Mouse (Mus musculus): Measurements from ENCODE around the gene Sos1. TPM values are rescaled to one million over a fixed set of nuclear protein-coding genes. Genes with fewer than 3 reads are reported as not detected.

The Sos1 gene
- polyA plus RNA-seq, 1 experiment from 2014 or later = 9.1 TPM

DNA sequence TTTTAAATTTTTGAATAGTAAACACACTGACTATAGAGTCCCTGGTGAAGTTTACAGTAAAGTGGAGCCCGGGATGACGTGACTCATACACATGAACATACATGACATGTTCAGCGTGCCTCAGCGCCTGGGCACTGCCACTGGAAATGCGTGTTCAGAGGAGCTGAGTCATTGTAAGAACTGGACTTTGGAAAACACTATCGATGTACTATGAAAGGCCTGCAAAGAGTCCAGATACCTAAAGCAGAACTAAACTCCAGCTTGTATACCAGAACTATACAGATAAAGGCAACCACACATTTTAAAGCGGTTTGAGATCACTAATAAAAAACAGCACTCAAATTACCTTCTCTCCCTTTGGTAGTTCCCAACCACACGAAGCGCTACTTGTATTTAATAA is 48.3 kb downstream of the Sos1 start:
- Histone ChIP-seq H3K4me2 (ENCODE audit: low read depth, low read length) (no peak overlapping the region), H3K27ac (replicated peaks; ENCODE audit: low read depth, low read length) (no peak overlapping the region), H3K27me3 (ENCODE audit: control insufficient read depth, insufficient read depth, low read length) (no peaks in the 10 kb centered on the region), H3K4me3 (ENCODE audit: low read depth, low read length) (no peak overlapping the region), H3K9me3 (replicated peaks; ENCODE audit: control insufficient read depth, low read length) (no peaks in the 10 kb centered on the region), H3K4me1 (ENCODE audit: control insufficient read depth, insufficient read depth, low read length) (no peaks in the 10 kb centered on the region), H3K36me3 (replicated peaks; ENCODE audit: control insufficient read depth, insufficient read depth, low read depth, low read length) (no peaks in the 10 kb centered on the region; the same call in 1 of the 2 replicates), H3K9ac (replicated peaks; ENCODE audit: low read length) (no peak overlapping the region)
- no peak for DNase-seq (ENCODE audit: low spot score)
- WGBS = 92% methylated on average over 9 of the region's 9 CpGs
- ATAC-seq (replicated peaks; ENCODE audit: insufficient number of reproducible peaks, low FRiP score, low TSS enrichment, low read depth) = no peak

DNA sequence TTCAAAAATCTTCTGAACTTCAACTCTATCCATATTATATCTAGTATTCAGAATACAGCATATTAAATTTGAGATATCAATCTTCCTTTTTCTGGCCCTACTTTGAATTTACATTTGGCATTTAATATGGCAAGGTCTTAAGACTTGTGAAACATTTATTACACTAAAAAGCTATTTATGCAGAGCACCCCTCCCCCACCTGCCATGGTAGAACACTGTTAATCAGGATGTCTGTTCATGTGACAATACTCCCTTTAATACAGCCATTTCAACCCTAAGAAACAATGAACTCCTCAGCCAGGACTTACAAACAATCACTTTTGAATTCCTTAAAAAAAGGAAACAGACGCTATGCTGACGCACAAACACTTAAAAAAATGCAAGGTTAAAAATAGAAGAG is 52.3 kb downstream of the Sos1 start:
- no peak overlapping the region for H3K9ac ChIP-seq (replicated peaks; ENCODE audit: low read length)
- H3K27me3 ChIP-seq (ENCODE audit: control insufficient read depth, insufficient read depth, low read length) = no peaks in the 10 kb centered on the region
- H3K36me3 ChIP-seq (replicated peaks; ENCODE audit: control insufficient read depth, insufficient read depth, low read depth, low read length) = peaks cover under 1% of the 10 kb centered on the region; the same call in 1 of the 2 replicates
- H3K27ac ChIP-seq (replicated peaks; ENCODE audit: low read depth, low read length) = no peak overlapping the region
- no peak overlapping the region for H3K4me3 ChIP-seq (ENCODE audit: low read depth, low read length)
- no peak overlapping the region for H3K4me2 ChIP-seq (ENCODE audit: low read depth, low read length)
- no peaks in the 10 kb centered on the region for H3K4me1 ChIP-seq (ENCODE audit: control insufficient read depth, insufficient read depth, low read length)
- H3K9me3 ChIP-seq (replicated peaks; ENCODE audit: control insufficient read depth, low read length) = no peaks in the 10 kb centered on the region
- no peak for ATAC-seq (replicated peaks; ENCODE audit: insufficient number of reproducible peaks, low FRiP score, low TSS enrichment, low read depth)
- WGBS = 76% methylated on average over 2 of the region's 2 CpGs
- DNase-seq (ENCODE audit: low spot score) = no peak

DNA sequence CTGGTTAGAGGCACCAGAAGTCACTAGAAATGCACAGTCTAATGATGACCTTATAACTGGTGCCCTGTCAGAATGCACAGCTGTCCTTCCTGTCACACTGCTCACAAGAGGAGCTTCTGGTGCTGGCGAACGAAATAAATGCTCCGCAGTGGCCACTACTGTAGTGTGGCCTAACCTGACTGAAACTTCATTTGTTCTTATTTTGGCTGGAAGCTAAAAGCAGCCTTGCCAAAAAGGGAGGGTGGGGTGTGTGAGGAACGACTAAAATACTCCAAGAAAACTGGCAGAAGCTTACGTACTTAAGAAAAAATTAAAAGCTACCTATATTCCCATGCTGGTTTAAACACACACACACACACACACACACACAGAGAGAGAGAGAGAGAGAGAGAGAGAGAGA is 53.4 kb downstream of the Sos1 start:
- Histone ChIP-seq H3K9me3 (replicated peaks; ENCODE audit: control insufficient read depth, low read length) (no peaks in the 10 kb centered on the region), H3K36me3 (replicated peaks; ENCODE audit: control insufficient read depth, insufficient read depth, low read depth, low read length) (peaks cover 4% of the 10 kb centered on the region; the same call in 1 of the 2 replicates), H3K27ac (replicated peaks; ENCODE audit: low read depth, low read length) (no peak overlapping the region), H3K4me2 (ENCODE audit: low read depth, low read length) (no peak overlapping the region), H3K9ac (replicated peaks; ENCODE audit: low read length) (no peak overlapping the region), H3K4me3 (ENCODE audit: low read depth, low read length) (no peak overlapping the region), H3K27me3 (ENCODE audit: control insufficient read depth, insufficient read depth, low read length) (no peaks in the 10 kb centered on the region), H3K4me1 (ENCODE audit: control insufficient read depth, insufficient read depth, low read length) (no peaks in the 10 kb centered on the region)
- DNase-seq (ENCODE audit: low spot score) (no peak), ATAC-seq (replicated peaks; ENCODE audit: insufficient number of reproducible peaks, low FRiP score, low TSS enrichment, low read depth) (no peak)
- WGBS = 85% methylated on average over 5 of the region's 5 CpGs

DNA sequence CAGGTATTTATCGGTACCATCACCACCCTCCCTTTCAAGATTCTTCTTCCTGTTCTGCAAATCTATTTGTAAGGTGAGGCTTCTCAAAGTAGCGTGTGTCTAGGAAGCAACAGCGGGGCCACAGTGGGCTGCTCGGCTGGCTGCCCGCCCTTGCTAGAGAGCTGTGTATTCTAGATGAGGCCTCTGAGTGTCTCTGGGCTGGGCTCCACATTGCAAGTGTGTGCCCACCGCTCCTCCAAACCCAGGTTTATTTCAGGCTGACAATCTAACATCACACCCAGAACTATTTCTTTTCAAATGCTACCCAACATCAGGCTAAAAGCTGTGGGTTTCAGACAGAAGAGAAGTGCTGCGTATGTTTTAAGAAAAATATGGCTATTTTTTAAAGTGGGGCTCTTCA is 54.1 kb downstream of the Sos1 start:
- Histone ChIP-seq H3K9me3 (replicated peaks; ENCODE audit: control insufficient read depth, low read length) (no peaks in the 10 kb centered on the region), H3K4me1 (ENCODE audit: control insufficient read depth, insufficient read depth, low read length) (no peaks in the 10 kb centered on the region), H3K4me3 (ENCODE audit: low read depth, low read length) (no peak overlapping the region), H3K4me2 (ENCODE audit: low read depth, low read length) (no peak overlapping the region), H3K9ac (replicated peaks; ENCODE audit: low read length) (no peak overlapping the region), H3K36me3 (replicated peaks; ENCODE audit: control insufficient read depth, insufficient read depth, low read depth, low read length) (peaks cover 4% of the 10 kb centered on the region), H3K27me3 (ENCODE audit: control insufficient read depth, insufficient read depth, low read length) (no peaks in the 10 kb centered on the region), H3K27ac (replicated peaks; ENCODE audit: low read depth, low read length) (no peak overlapping the region)
- DNase-seq (ENCODE audit: low spot score) (no peak), ATAC-seq (replicated peaks; ENCODE audit: insufficient number of reproducible peaks, low FRiP score, low TSS enrichment, low read depth) (no peak)
- WGBS = 87% methylated on average over 7 of the region's 7 CpGs

DNA sequence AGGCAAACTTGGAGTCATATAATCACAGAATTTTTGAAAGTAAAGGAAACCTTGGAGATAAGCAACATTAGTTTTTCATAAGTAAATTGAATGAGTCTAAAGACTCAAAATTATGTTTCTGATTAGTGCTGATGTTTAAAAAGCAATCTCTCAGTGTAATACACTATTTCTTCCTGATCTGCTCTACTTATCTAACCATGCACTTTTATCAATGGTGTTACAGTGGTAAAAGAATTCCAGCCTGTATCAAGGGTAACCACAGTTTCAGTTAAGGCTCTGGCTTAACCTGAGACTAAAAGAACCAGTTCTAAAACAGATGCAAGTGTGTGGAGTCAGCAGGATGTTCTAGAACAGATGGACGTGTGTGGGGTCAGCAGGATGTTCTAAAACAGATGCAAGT is 59.3 kb downstream of the Sos1 start:
- peaks cover 4% of the 10 kb centered on the region for H3K36me3 ChIP-seq (replicated peaks; ENCODE audit: control insufficient read depth, insufficient read depth, low read depth, low read length)

DNA sequence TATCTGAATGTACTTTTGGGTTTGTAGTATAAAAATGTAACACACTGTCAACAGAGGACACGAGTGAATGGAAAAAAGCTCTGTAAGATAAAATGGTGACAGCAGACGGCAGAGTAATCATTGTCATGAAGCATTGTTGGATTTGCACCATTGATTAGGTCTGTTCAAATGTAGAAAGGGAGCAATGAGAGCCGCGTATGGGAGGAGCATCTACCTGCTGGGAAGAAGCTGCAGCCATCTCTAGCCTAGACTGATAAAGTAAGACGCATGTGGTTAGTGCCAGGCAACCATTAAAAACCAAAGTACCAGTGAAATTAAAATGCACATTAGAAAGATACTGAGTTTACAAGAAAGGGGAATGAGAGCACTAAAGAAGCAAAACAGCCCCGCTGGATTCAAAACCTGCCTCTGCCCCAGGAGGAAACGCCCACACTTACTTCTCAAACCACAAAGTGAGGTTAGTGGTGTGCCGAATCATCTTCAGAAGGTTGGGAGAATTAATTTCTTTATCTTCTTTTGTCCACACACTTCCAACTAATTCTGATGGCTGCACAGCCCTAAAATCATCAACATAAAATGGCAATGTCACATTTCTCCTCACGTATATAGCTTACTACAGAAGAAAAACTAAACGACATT is 61.6 kb downstream of the Sos1 start:
- 91% methylated on average over 10 of the region's 10 CpGs for WGBS

More for the DNA sequence above, 59.3 kb downstream of the Sos1 start:
- Histone ChIP-seq H3K4me3 (ENCODE audit: low read depth, low read length) (no peak overlapping the region), H3K27me3 (ENCODE audit: control insufficient read depth, insufficient read depth, low read length) (no peaks in the 10 kb centered on the region), H3K9me3 (replicated peaks; ENCODE audit: control insufficient read depth, low read length) (no peaks in the 10 kb centered on the region), H3K9ac (replicated peaks; ENCODE audit: low read length) (no peak overlapping the region), H3K4me1 (ENCODE audit: control insufficient read depth, insufficient read depth, low read length) (no peaks in the 10 kb centered on the region), H3K4me2 (ENCODE audit: low read depth, low read length) (no peak overlapping the region), H3K27ac (replicated peaks; ENCODE audit: low read depth, low read length) (no peak overlapping the region)
- DNase-seq (ENCODE audit: low spot score) (no peak), ATAC-seq (replicated peaks; ENCODE audit: insufficient number of reproducible peaks, low FRiP score, low TSS enrichment, low read depth) (no peak)
- 97% methylated on average over 1 of the region's 1 CpGs for WGBS

DNA sequence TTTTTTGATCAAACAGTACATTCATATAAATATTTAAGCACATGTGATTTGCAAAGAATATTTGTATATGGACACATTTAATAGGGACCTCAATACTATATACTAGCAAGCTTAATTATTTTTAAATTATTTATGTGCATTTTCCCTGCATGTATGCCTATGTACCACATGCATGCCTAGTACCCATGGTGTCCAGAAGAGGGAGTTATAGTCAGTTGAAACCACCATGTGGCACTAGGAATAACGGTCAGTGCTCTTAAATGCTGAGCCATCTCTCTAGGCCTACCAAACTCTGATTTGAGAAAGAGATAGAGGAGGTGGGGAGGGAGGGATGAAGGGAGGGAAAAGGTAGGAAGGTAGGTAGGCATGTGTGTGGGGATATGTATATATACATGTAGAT is 69.1 kb downstream of the Sos1 start:
- WGBS = 65% methylated on average over 1 of the region's 1 CpGs
- H3K9ac ChIP-seq (replicated peaks; ENCODE audit: low read length) = no peak overlapping the region
- H3K9me3 ChIP-seq (replicated peaks; ENCODE audit: control insufficient read depth, low read length) = no peaks in the 10 kb centered on the region
- ATAC-seq (replicated peaks; ENCODE audit: insufficient number of reproducible peaks, low FRiP score, low TSS enrichment, low read depth) = no peak; the same call in 1 of the 2 replicates
- no peaks in the 10 kb centered on the region for H3K27me3 ChIP-seq (ENCODE audit: control insufficient read depth, insufficient read depth, low read length)
- peaks cover 4% of the 10 kb centered on the region; the same call in 1 of the 2 replicates for H3K36me3 ChIP-seq (replicated peaks; ENCODE audit: control insufficient read depth, insufficient read depth, low read depth, low read length)
- no peak overlapping the region for H3K4me3 ChIP-seq (ENCODE audit: low read depth, low read length)
- H3K4me1 ChIP-seq (ENCODE audit: control insufficient read depth, insufficient read depth, low read length) = no peaks in the 10 kb centered on the region
- no peak overlapping the region for H3K4me2 ChIP-seq (ENCODE audit: low read depth, low read length)
- H3K27ac ChIP-seq (replicated peaks; ENCODE audit: low read depth, low read length) = no peak overlapping the region
- DNase-seq (ENCODE audit: low spot score) = no peak

More for the DNA sequence above, 61.6 kb downstream of the Sos1 start:
- Histone ChIP-seq H3K4me3 (ENCODE audit: low read depth, low read length) (no peak overlapping the region), H3K4me1 (ENCODE audit: control insufficient read depth, insufficient read depth, low read length) (no peaks in the 10 kb centered on the region), H3K27ac (replicated peaks; ENCODE audit: low read depth, low read length) (no peak overlapping the region), H3K27me3 (ENCODE audit: control insufficient read depth, insufficient read depth, low read length) (no peaks in the 10 kb centered on the region), H3K36me3 (replicated peaks; ENCODE audit: control insufficient read depth, insufficient read depth, low read depth, low read length) (peaks cover 4% of the 10 kb centered on the region), H3K9ac (replicated peaks; ENCODE audit: low read length) (no peak overlapping the region), H3K4me2 (ENCODE audit: low read depth, low read length) (no peak overlapping the region), H3K9me3 (replicated peaks; ENCODE audit: control insufficient read depth, low read length) (no peaks in the 10 kb centered on the region)
- no peak for DNase-seq (ENCODE audit: low spot score)
- no peak for ATAC-seq (replicated peaks; ENCODE audit: insufficient number of reproducible peaks, low FRiP score, low TSS enrichment, low read depth)

DNA sequence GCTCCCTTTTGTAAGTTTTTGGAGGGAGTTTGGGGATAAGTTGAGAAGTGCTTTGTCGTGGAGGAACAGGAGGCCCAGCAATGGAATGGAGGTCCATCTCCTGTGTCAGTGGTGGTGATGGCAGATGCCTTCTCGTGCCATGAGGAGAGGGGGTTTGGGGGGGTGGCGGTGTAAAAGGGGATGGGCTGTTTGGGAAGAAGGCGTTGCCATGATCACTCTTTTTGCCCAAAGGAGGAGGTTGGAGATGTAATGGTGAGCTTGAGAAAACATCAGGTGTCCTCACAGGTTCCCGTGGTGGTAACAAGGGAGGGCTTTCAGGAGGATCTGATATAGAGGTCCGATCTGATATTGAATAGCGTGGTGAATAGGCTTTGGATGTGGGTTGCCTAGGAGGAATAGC is 82.0 kb downstream of the Sos1 start:
- peaks cover 6% of the 10 kb centered on the region for H3K36me3 ChIP-seq (replicated peaks; ENCODE audit: control insufficient read depth, insufficient read depth, low read depth, low read length)
- no peak overlapping the region for H3K27ac ChIP-seq (replicated peaks; ENCODE audit: low read depth, low read length)
- no peak overlapping the region for H3K4me3 ChIP-seq (ENCODE audit: low read depth, low read length)
- whole genome bisulfite sequencing = 93% methylated on average over 7 of the region's 7 CpGs
- no peak overlapping the region for H3K4me2 ChIP-seq (ENCODE audit: low read depth, low read length)
- DNase-seq (ENCODE audit: low spot score) = no peak
- H3K4me1 ChIP-seq (ENCODE audit: control insufficient read depth, insufficient read depth, low read length) = no peaks in the 10 kb centered on the region
- H3K9ac ChIP-seq (replicated peaks; ENCODE audit: low read length) = no peak overlapping the region
- ATAC-seq (replicated peaks; ENCODE audit: insufficient number of reproducible peaks, low FRiP score, low TSS enrichment, low read depth) = no peak
- no peaks in the 10 kb centered on the region for H3K27me3 ChIP-seq (ENCODE audit: control insufficient read depth, insufficient read depth, low read length)
- no peaks in the 10 kb centered on the region for H3K9me3 ChIP-seq (replicated peaks; ENCODE audit: control insufficient read depth, low read length)
